Mouse (Mus musculus) MEL (cell line): ENCODE measurements around the gene Clint1. TPM values are rescaled to one million over a fixed set of nuclear protein-coding genes. Genes with fewer than 3 reads are reported as not detected.

Experiments used
- DNase-seq: peaks from one replicate; pipeline ENCODE4 v3.0.0; 2011; ENCODE audit warnings: low read depth, low spot score
- H3K27ac ChIP-seq: 2 replicates; pipeline ENCODE4 v1.5.1; 2012; ENCODE audit warnings: low read depth, mild to moderate bottlenecking, control low read depth, low read length, moderate library complexity; ENCODE audit not compliant: control insufficient read depth
- H3K27me3 ChIP-seq, 2 experiments: fragments of 150-350 bp in 1 of 2; sonication (generic) in 1 of 2; 2 replicates each; pipeline ENCODE4 v1.6.1; 2012; ENCODE audit warnings: low read length in 2 of 2, mild to moderate bottlenecking in 2 of 2, improper control_type of control experiment in 1 of 2, moderate library complexity in 1 of 2; ENCODE audit not compliant: insufficient read depth in 2 of 2, control insufficient read depth in 1 of 2
- H3K36me3 ChIP-seq, 2 experiments: 2 replicates each; pipeline ENCODE4 v1.6.1; 2012 to 2014; ENCODE audit warnings: low read length in 2 of 2, improper control_type of control experiment in 1 of 2, inconsistent platforms in 1 of 2, mild to moderate bottlenecking in 1 of 2; ENCODE audit not compliant: insufficient read depth in 2 of 2, control insufficient read depth in 1 of 2
- H3K4me1 ChIP-seq, 2 experiments: fragments of 150-350 bp in 1 of 2; sonication (generic) in 1 of 2; 2 replicates each; pipeline ENCODE4 v1.6.1; 2012; ENCODE audit warnings: low read length in 2 of 2, improper control_type of control experiment in 1 of 2, mild to moderate bottlenecking in 1 of 2; ENCODE audit not compliant: insufficient read depth in 2 of 2, control insufficient read depth in 1 of 2
- H3K4me3 ChIP-seq, 2 experiments: fragments of 150-350 bp in 1 of 2; sonication (generic) in 1 of 2; 2 replicates each; pipeline ENCODE4 v1.5.1; 2012; ENCODE audit warnings: low read depth in 2 of 2, low read length in 2 of 2, mild to moderate bottlenecking in 2 of 2, moderate library complexity in 2 of 2, control low read depth in 1 of 2, improper control_type of control experiment in 1 of 2; ENCODE audit not compliant: control insufficient read depth in 1 of 2, insufficient read depth in 1 of 2
- H3K79me2 ChIP-seq: 2 replicates; pipeline ENCODE4 v1.6.1; 2012; ENCODE audit warnings: mild to moderate bottlenecking, low read length, moderate library complexity; ENCODE audit not compliant: control insufficient read depth, poor library complexity, insufficient read depth
- H3K9ac ChIP-seq: 2 replicates; pipeline ENCODE4 v1.6.1; 2012; ENCODE audit warnings: low read depth, mild to moderate bottlenecking, control low read depth, low read length, moderate library complexity; ENCODE audit not compliant: control insufficient read depth, poor library complexity, severe bottlenecking
- H3K9me3 ChIP-seq: fragments of 150-350 bp; sonication (generic); replicated peaks from 2 replicates; pipeline ENCODE4 v1.6.1; 2012; ENCODE audit warnings: mild to moderate bottlenecking, low read length, improper control_type of control experiment, moderate library complexity; ENCODE audit not compliant: insufficient read depth
- CHD2 ChIP-seq: IDR thresholded peaks from 2 replicates; pipeline ENCODE4 v1.6.1; 2011; ENCODE audit warnings: low read length, improper control_type of control experiment
- E2F4 ChIP-seq: IDR thresholded peaks from 2 replicates; pipeline ENCODE4 v1.6.1; 2011; ENCODE audit warnings: low read depth, low read length, improper control_type of control experiment, borderline replicate concordance
- ELF1 ChIP-seq: IDR thresholded peaks from 2 replicates; pipeline ENCODE4 v1.6.1; 2014; ENCODE audit warnings: low read depth, mild to moderate bottlenecking, inconsistent platforms, low read length, improper control_type of control experiment, moderate library complexity
- EP300 ChIP-seq, 2 experiments: IDR thresholded peaks; 2 replicates each; pipeline ENCODE4 v1.6.1; 2011; ENCODE audit warnings: improper control_type of control experiment in 2 of 2, low read length in 2 of 2, low read depth in 1 of 2, mild to moderate bottlenecking in 1 of 2
- ETS1 ChIP-seq: IDR thresholded peaks from 2 replicates; pipeline ENCODE4 v1.6.1; 2012; ENCODE audit warnings: low read depth, mild to moderate bottlenecking, inconsistent platforms, low read length, improper control_type of control experiment, moderate library complexity
- GABPA ChIP-seq: IDR thresholded peaks from 2 replicates; pipeline ENCODE4 v1.6.1; 2012; ENCODE audit warnings: low read depth, mild to moderate bottlenecking, inconsistent platforms, low read length, improper control_type of control experiment, moderate library complexity
- GATA1 ChIP-seq: IDR thresholded peaks from 2 replicates; pipeline ENCODE4 v1.6.1; 2011; ENCODE audit warnings: low read depth, low read length, improper control_type of control experiment
- JUND ChIP-seq: IDR thresholded peaks from 2 replicates; pipeline ENCODE4 v1.6.1; 2011; ENCODE audit warnings: low read depth, mild to moderate bottlenecking, improper control_type of control experiment, low read length
- MEF2A ChIP-seq: IDR thresholded peaks from 2 replicates; pipeline ENCODE4 v1.6.1; 2014; ENCODE audit warnings: low read depth, mild to moderate bottlenecking, inconsistent platforms, low read length, improper control_type of control experiment; ENCODE audit not compliant: poor library complexity, insufficient replicate concordance, severe bottlenecking; ENCODE audit errors: extremely low read depth
- MYB ChIP-seq: IDR thresholded peaks from 2 replicates; pipeline ENCODE4 v1.6.1; 2011; ENCODE audit warnings: mild to moderate bottlenecking, low read depth, low read length, improper control_type of control experiment
- MYC ChIP-seq: IDR thresholded peaks from 2 replicates; pipeline ENCODE4 v1.6.1; 2011; ENCODE audit warnings: low read depth, mild to moderate bottlenecking, low read length, improper control_type of control experiment, moderate library complexity
- NRF1 ChIP-seq: IDR thresholded peaks from 2 replicates; pipeline ENCODE4 v1.6.1; 2014; ENCODE audit warnings: low read depth, mild to moderate bottlenecking, inconsistent platforms, low read length, improper control_type of control experiment, moderate library complexity; ENCODE audit not compliant: poor library complexity, insufficient read depth, severe bottlenecking
- POLR2AphosphoS2 ChIP-seq: IDR thresholded peaks from 2 replicates; pipeline ENCODE4 v1.6.1; 2011; ENCODE audit warnings: low read length, improper control_type of control experiment
- POLR2AphosphoS5 ChIP-seq: IDR thresholded peaks from 2 replicates; pipeline ENCODE4 v1.6.1; 2012; ENCODE audit warnings: low read depth, borderline replicate concordance, mild to moderate bottlenecking, inconsistent platforms, low read length, moderate library complexity, mixed read lengths
- RAD21 ChIP-seq: IDR thresholded peaks from 2 replicates; pipeline ENCODE4 v1.6.1; 2011; ENCODE audit warnings: mild to moderate bottlenecking, low read depth, low read length, improper control_type of control experiment
- RCOR1 ChIP-seq: IDR thresholded peaks from 2 replicates; pipeline ENCODE4 v1.6.1; 2012; ENCODE audit warnings: low read depth, mild to moderate bottlenecking, inconsistent platforms, low read length, improper control_type of control experiment
- SIN3A ChIP-seq: IDR thresholded peaks from 2 replicates; pipeline ENCODE4 v1.6.1; 2012; ENCODE audit warnings: low read length, improper control_type of control experiment, inconsistent platforms
- TCF12 ChIP-seq: IDR thresholded peaks from 2 replicates; pipeline ENCODE4 v1.6.1; 2014; ENCODE audit warnings: low read depth, mild to moderate bottlenecking, inconsistent platforms, low read length, improper control_type of control experiment, moderate library complexity
- UBTF ChIP-seq: IDR thresholded peaks from 2 replicates; pipeline ENCODE4 v1.6.1; 2012; ENCODE audit warnings: low read depth, mild to moderate bottlenecking, inconsistent platforms, low read length, improper control_type of control experiment, moderate library complexity, borderline replicate concordance; ENCODE audit not compliant: insufficient read depth
- USF2 ChIP-seq, 2 experiments: IDR thresholded peaks; 2 replicates each; pipeline ENCODE4 v1.6.1; 2011 to 2012; ENCODE audit warnings: improper control_type of control experiment in 2 of 2, low read length in 2 of 2, borderline replicate concordance in 1 of 2, inconsistent platforms in 1 of 2, low read depth in 1 of 2, mild to moderate bottlenecking in 1 of 2; ENCODE audit not compliant: insufficient read depth in 1 of 2
- ZC3H11A ChIP-seq: IDR thresholded peaks from 2 replicates; pipeline ENCODE4 v1.6.1; 2012; ENCODE audit warnings: low read depth, mild to moderate bottlenecking, inconsistent platforms, low read length, improper control_type of control experiment
- ZMIZ1 ChIP-seq: IDR thresholded peaks from 2 replicates; pipeline ENCODE4 v1.6.1; 2012; ENCODE audit warnings: low read depth, mild to moderate bottlenecking, inconsistent platforms, low read length, improper control_type of control experiment, moderate library complexity
- polyA plus RNA-seq, 2 experiments: library from polyadenylated mRNA; stranded (reverse) in 1 of 2; unstranded in 1 of 2; fragments of >175 nt in 1 of 2; fragments of >200 nt in 1 of 2; gene quantifications; 2 replicates each; pipeline versions ENCODE4 v1.2.1 to v1.2.4; 2012; ENCODE audit warnings: low replicate concordance in 2 of 2, low read depth in 1 of 2; ENCODE audit not compliant: insufficient read length in 2 of 2, insufficient read depth in 1 of 2, missing spikeins in 1 of 2
- total RNA-seq: library from RNA; depleted of rRNA; stranded (reverse); fragments of 300-350 nt; gene quantifications from 2 replicates; pipeline ENCODE4 v1.2.3, GENCODE M21; 2012

Clint1 gene
- total and polyA plus RNA-seq, 3 experiments, result 58.5 to 184 (median 102) TPM

- no peaks in the 10 kb centered on the region for H3K79me2 ChIP-seq
Measured at GRCm38 (mm10) chr11:45831476-45832143, 20.2 kb upstream of the Clint1 start.

GRCm38 (mm10) chr11:45835625-45836255 lies 16.1 kb upstream of the Clint1 start:
- Histone ChIP-seq H3K4me1 (peaks cover 26 to 34% of the 10 kb centered on the region in 2 experiments), H3K9me3 (no peaks in the 10 kb centered on the region), H3K9ac (no peak overlapping the region), H3K79me2 (no peaks in the 10 kb centered on the region), H3K4me3 (no peak overlapping the region), H3K27me3 (no peaks in the 10 kb centered on the region), H3K36me3 (peaks cover 0 to 20% of the 10 kb centered on the region in 2 experiments; a peak in 2 of 4 replicates), H3K27ac (peak overlapping the region; percentile 10; the same call in 1 of the 2 replicates)
- TF ChIP-seq USF2 (IDR thresholded peaks at IDR 0.05; ENCODE audit: borderline replicate concordance in 1 of 2, insufficient read depth in 1 of 2, low read depth in 1 of 2, low read length in 2 of 2), result no peak
- TF ChIP-seq ELF1, result no peak
- no peak for TF ChIP-seq MYC
- 0 out of 2 replicates have a peak, but pooled peaks have one; percentile 8 for TF ChIP-seq RCOR1
- TF ChIP-seq MYB, result 0 out of 2 replicates have a peak, but pooled peaks have one; percentile 10
- TF ChIP-seq ZMIZ1, result no peak
- no peak for TF ChIP-seq E2F4
- peak; percentile 57 to 61 for TF ChIP-seq EP300 (IDR thresholded peaks at IDR 0.05; ENCODE audit: low read depth in 1 of 2, low read length in 2 of 2)
- no peak for TF ChIP-seq ETS1
- TF ChIP-seq POLR2AphosphoS2, result no peak
- no peak for TF ChIP-seq RAD21
- no peak for TF ChIP-seq MEF2A
- peak; percentile 21; the same call in 1 of the 2 replicates for TF ChIP-seq TCF12
- TF ChIP-seq CHD2, result no peak
- TF ChIP-seq GATA1, result peak; percentile 43; the same call in 1 of the 2 replicates
- DNase-seq, result peak; percentile 39

More at GRCm38 (mm10) chr11:45831476-45832143, 20.2 kb upstream of the Clint1 start:
- no peak for DNase-seq
- peaks cover 0 to 8% of the 10 kb centered on the region in 2 experiments; a peak in 2 of 4 replicates for H3K36me3 ChIP-seq
- no peak overlapping the region for H3K27ac ChIP-seq
- TF ChIP-seq ELF1, result no peak
- TF ChIP-seq ZC3H11A, result no peak
- TF ChIP-seq NRF1, result no peak
- TF ChIP-seq UBTF, result no peak
- TF ChIP-seq GABPA, result no peak
- no peak for TF ChIP-seq JUND
- no peak for TF ChIP-seq POLR2AphosphoS5
- no peak for TF ChIP-seq SIN3A
- no peak overlapping the region for H3K4me3 ChIP-seq
- no peaks in the 10 kb centered on the region for H3K27me3 ChIP-seq
- H3K9me3 ChIP-seq, result no peaks in the 10 kb centered on the region
- peaks cover 18 to 19% of the 10 kb centered on the region in 2 experiments for H3K4me1 ChIP-seq
- H3K9ac ChIP-seq, result no peak overlapping the region
